Mouse (Mus musculus) hindbrain, embryonic 12.5 days (tissue): ENCODE data around the gene Hydin. TPM values are rescaled to one million over a fixed set of nuclear protein-coding genes. Genes with fewer than 3 reads are reported as not detected.

ENCODE experiments used
- ATAC-seq: fragments of 200-750 bp; cut with Nextera tagmentation; 2 replicates; pipeline ENCODE4 v1.8.0; 2017; ENCODE audit warnings: moderate TSS enrichment; ENCODE audit not compliant: low FRiP score
- H3K27ac ChIP-seq: fragments of 300-500 bp; sonication (generic); 2 replicates; pipeline ENCODE4 v1.5.1; 2016; ENCODE audit warnings: mild to moderate bottlenecking
- H3K27me3 ChIP-seq: fragments of 300-500 bp; sonication (generic); 2 replicates; pipeline ENCODE4 v1.6.1; 2016; ENCODE audit warnings: mild to moderate bottlenecking
- H3K36me3 ChIP-seq: fragments of 300-500 bp; sonication (generic); 2 replicates; pipeline ENCODE4 v1.6.1; 2016; ENCODE audit warnings: mild to moderate bottlenecking
- H3K4me1 ChIP-seq: fragments of 300-500 bp; sonication (generic); 2 replicates; pipeline ENCODE4 v1.6.1; 2016
- H3K4me2 ChIP-seq: fragments of 300-500 bp; sonication (generic); replicated peaks from 2 replicates; pipeline ENCODE4 v1.6.1; 2016; ENCODE audit warnings: mild to moderate bottlenecking
- H3K4me3 ChIP-seq: fragments of 300-500 bp; sonication (generic); 2 replicates; pipeline ENCODE4 v1.5.1; 2016; ENCODE audit warnings: mild to moderate bottlenecking
- H3K9ac ChIP-seq: fragments of 300-500 bp; sonication (generic); 2 replicates; pipeline ENCODE4 v1.6.1; 2016; ENCODE audit warnings: mild to moderate bottlenecking, moderate library complexity
- H3K9me3 ChIP-seq: fragments of 300-500 bp; sonication (generic); replicated peaks from 2 replicates; pipeline ENCODE4 v1.6.1; 2016; ENCODE audit warnings: mild to moderate bottlenecking
- WGBS: fragments of 180-500 bp; shearing (Covaris S2); methylation state at CpG from one replicate; pipeline ENCODE4 v1.1.7; 2016; 5-methylcytosine and 5-hydroxymethylcytosine counted together
- polyA plus RNA-seq: library from polyadenylated mRNA; unstranded; fragments of >200 nt; fragmentation: Nextera tagmentation; extraction: Ambion mirVana; gene quantifications from 2 replicates; pipeline ENCODE4 v1.2.1, GENCODE M21; 2016

Gene Hydin
- polyA plus RNA-seq = 0.30 and 0.40 TPM in 2 replicates

DNA sequence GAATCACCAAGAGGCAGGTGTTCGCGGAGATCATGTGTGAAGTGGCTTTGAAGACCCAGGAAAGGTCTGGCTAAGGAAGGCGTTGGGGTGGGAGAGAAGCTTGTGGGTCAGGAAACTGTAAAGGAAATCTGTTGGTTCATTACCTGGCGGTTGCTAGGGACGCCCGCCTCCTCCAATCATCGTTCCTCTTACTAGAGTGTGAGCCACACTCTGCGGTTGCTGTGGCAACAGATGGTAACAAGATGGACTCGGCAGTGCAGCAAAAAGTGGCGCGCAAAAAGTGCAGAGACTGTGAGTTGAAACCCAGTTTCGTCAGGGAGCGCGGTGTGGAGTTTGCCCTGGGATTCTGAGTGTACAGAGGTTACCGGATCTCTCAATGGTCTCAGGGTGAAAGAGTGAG lies at the start of gene Hydin:
Hydin (plus strand) TSS at position 237 of the 400 bp plus-strand sequence.
- no peaks in the 10 kb centered on the region for H3K36me3 ChIP-seq
- H3K4me2 ChIP-seq = peak within 1 kb of the TSS; percentile 52
- ATAC-seq = peak; percentile 82
- peak within 1 kb of the TSS; percentile 36 for H3K4me3 ChIP-seq
- H3K27ac ChIP-seq = no peak within 1 kb of the TSS
- no peaks in the 10 kb centered on the region for H3K9me3 ChIP-seq
- H3K4me1 ChIP-seq = peaks cover 10% of the 10 kb centered on the region
- 0 out of 2 replicates have a peak, but pooled peaks cover under 1% of the 10 kb centered on the region for H3K27me3 ChIP-seq
- H3K9ac ChIP-seq = no peak within 1 kb of the TSS; the same call in 1 of the 2 replicates
- 0% methylated on average over 15 of the region's 15 CpGs for WGBS

DNA sequence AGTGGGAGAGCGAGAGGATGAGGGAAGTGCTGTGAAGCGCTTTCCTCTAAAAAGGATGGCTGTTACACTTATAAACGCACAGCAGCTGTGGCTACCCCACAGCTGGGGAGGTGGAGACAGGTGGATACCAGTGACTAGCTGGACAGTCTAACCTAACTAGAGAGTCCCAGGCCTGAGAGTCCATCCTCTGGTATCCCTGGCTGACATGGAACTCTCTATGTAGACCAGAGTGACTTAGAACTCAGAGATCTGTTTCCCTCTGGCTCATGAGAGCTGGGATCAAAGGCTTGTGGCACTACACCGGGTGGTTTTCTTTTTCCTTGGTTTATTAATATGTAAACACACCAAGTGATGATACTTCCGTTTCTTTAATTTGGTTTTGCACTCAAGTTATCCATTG lies 49.6 kb upstream of the Hydin start:
- Histone ChIP-seq H3K36me3 (peaks cover 14% of the 10 kb centered on the region), H3K27me3 (no peaks in the 10 kb centered on the region), H3K4me3 (peak overlapping the region; percentile 58), H3K9me3 (no peaks in the 10 kb centered on the region), H3K4me2 (peak overlapping the region; percentile 69), H3K4me1 (peaks cover 13% of the 10 kb centered on the region), H3K9ac (peak overlapping the region; percentile 35; the same call in 1 of the 2 replicates), H3K27ac (0 out of 2 replicates have a peak overlapping the region, but pooled peaks have one; percentile 46)
- peak; percentile 60 for ATAC-seq
- 33% methylated on average over 5 of the region's 5 CpGs for WGBS

DNA sequence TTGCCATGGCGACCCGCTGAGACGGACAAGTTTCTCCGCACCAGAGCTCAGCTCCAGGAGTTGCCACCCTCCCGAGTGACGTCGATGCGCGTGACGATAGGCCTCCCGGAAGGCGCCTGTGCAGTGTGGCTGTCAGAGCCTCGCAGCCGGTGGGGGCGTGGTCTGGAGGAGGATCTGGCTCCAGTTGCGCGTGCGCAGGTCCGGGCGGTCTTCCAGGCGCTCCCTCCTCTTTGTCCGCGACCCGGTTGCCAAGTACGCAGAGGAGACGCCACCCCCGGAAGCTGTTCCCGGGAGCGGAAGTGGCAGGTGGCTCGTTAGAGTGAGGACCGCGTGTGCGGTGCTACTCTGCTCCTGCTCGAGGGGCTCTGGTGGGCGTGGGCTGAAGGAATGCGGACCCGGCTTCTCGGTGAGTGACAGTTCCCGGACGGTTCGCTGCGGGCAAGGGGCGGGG lies 49.1 kb upstream of the Hydin start:
- Histone ChIP-seq H3K27me3 (no peaks in the 10 kb centered on the region), H3K4me1 (peaks cover 13% of the 10 kb centered on the region), H3K4me2 (peak overlapping the region; percentile 69), H3K4me3 (peak overlapping the region; percentile 58), H3K27ac (peak overlapping the region; percentile 46), H3K9ac (peak overlapping the region; percentile 42; the same call in 1 of the 2 replicates), H3K9me3 (no peaks in the 10 kb centered on the region), H3K36me3 (peaks cover 19% of the 10 kb centered on the region)
- under 1% methylated on average over 43 of the region's 43 CpGs for WGBS
- ATAC-seq = peak; percentile 100

DNA sequence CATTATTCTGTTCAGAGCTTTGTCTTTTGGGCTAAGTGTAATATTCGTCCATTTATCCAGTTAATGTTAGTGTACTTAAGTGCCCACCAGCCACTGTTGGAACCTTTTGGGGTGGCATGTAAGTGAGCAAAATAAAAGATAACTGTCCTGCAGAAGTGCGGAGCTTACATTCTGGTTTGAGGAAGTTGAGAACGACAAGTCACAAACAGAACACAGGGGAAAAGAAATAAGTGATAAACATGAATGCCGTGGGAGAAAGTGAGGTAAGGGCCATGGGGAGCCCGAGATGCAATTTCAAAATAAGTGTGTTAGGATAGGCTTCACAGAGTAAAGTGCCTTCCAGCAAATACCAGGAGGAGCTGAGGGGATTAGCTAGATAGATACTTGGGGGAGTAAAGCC lies 48.3 kb upstream of the Hydin start:
- Histone ChIP-seq H3K9me3 (no peaks in the 10 kb centered on the region), H3K4me1 (peaks cover 13% of the 10 kb centered on the region), H3K36me3 (peaks cover 28% of the 10 kb centered on the region), H3K27ac (no peak overlapping the region), H3K27me3 (no peaks in the 10 kb centered on the region), H3K4me3 (peak overlapping the region; percentile 58), H3K4me2 (peak overlapping the region; percentile 69), H3K9ac (peak overlapping the region; percentile 42; the same call in 1 of the 2 replicates)
- no peak for ATAC-seq
- 78% methylated on average over 5 of the region's 5 CpGs for WGBS

DNA sequence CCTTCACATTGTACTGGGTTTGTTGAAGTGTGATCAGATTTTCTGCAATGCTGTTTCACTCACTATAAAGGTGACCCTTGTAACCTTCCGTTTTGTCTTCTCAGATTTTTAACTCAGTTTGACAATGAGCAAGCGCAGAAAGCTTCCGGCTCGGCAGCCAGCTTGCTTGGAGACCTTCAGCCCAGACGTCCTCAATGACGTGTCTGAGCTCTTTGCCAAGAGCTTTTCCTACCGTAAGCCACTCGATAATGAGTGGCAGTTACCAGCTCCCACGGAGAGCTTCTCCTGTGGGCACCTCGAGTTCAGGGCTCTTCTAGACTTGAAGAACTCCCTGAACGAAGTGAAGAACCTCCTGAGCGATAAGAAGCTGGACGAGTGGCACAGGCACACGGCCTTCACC lies 45.8 kb upstream of the Hydin start:
- no peak overlapping the region for H3K27ac ChIP-seq
- ATAC-seq = no peak
- H3K4me3 ChIP-seq = no peak overlapping the region
- peaks cover 13% of the 10 kb centered on the region for H3K4me1 ChIP-seq
- H3K4me2 ChIP-seq = no peak overlapping the region
- no peak overlapping the region for H3K9ac ChIP-seq
- 90% methylated on average over 14 of the region's 14 CpGs for WGBS
- H3K9me3 ChIP-seq = peaks cover 3% of the 10 kb centered on the region; the same call in 1 of the 2 replicates
- H3K27me3 ChIP-seq = no peaks in the 10 kb centered on the region
- H3K36me3 ChIP-seq = peaks cover 34% of the 10 kb centered on the region

DNA sequence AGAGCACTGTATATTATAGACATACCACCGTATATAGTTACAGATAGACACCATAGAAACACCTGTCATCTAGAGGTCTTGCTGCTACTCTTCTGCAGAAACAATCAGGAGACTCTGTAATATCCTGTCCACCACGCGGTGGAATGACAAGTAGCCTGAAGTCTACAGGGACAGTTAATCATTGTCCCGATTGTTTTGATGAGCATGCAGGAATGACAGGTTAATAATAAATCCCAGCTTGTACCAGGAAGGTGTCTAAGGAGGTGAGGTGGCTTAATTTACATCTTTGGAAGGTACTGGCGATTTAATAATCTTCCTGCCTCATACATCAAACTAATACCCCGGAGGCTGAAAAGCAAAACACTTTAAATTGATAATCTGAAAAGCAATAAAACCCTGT lies 36.0 kb upstream of the Hydin start:
- WGBS = 65% methylated on average over 6 of the region's 6 CpGs
- 0 out of 2 replicates have a peak, but pooled peaks have one; percentile 35 for ATAC-seq
- no peak overlapping the region for H3K27ac ChIP-seq
- no peak overlapping the region for H3K4me3 ChIP-seq
- H3K4me1 ChIP-seq = no peaks in the 10 kb centered on the region
- no peak overlapping the region for H3K4me2 ChIP-seq
- no peaks in the 10 kb centered on the region for H3K27me3 ChIP-seq
- H3K9ac ChIP-seq = no peak overlapping the region
- peaks cover 4% of the 10 kb centered on the region; the same call in 1 of the 2 replicates for H3K9me3 ChIP-seq
- H3K36me3 ChIP-seq = 0 out of 2 replicates have a peak, but pooled peaks cover under 1% of the 10 kb centered on the region

DNA sequence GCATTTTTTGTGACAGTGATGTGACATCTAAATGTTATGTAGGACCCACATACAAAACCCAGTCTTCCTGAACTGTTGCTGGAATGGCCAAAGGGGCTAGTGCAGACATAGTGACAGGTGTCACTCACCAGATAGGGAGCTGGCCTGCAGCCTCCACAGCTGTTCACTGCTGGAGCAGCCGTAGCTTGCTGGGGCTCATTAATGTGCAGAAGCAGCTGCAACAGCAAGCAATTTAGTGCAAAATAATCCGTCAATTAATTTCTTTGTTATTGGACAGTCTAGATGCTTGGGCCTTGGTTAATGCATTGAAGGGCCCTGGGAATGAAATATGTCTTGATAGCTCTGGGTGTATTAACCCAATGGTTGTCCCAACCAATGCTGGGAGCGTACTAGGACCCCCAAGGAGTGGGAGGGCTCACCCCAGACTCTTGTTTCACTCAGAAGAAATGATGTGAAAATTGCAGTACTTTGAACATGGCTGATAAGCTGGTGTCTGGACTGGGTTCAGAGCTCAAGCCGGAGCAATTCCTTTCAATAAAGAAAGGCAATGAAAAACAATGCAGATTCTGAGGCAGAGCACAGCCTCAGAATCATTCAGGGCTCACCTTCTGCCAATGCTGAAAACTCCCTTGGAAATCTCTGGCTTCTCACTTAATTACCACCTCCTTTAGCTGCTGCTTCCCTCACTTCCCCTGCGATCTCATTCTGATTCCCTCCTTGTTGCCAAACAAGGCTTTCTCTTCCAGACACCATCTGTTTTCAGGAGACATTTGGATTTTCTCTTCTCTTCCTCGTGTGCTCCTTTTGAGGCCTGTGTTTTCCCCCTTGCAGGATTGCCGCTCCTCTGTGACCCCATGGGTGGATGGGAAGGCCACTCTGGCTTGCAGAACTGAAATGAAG lies 24.2 kb upstream of the Hydin start:
- 47% methylated on average over 7 of the region's 7 CpGs for WGBS
- H3K27ac ChIP-seq = peak overlapping the region; percentile 55
- H3K27me3 ChIP-seq = no peaks in the 10 kb centered on the region
- 0 out of 2 replicates have a peak, but pooled peaks have one; percentile 26 for ATAC-seq
- no peak overlapping the region for H3K4me2 ChIP-seq
- no peaks in the 10 kb centered on the region for H3K36me3 ChIP-seq
- no peak overlapping the region for H3K4me3 ChIP-seq
- no peaks in the 10 kb centered on the region; the same call in 1 of the 2 replicates for H3K4me1 ChIP-seq
- no peak overlapping the region for H3K9ac ChIP-seq
- no peaks in the 10 kb centered on the region for H3K9me3 ChIP-seq

DNA sequence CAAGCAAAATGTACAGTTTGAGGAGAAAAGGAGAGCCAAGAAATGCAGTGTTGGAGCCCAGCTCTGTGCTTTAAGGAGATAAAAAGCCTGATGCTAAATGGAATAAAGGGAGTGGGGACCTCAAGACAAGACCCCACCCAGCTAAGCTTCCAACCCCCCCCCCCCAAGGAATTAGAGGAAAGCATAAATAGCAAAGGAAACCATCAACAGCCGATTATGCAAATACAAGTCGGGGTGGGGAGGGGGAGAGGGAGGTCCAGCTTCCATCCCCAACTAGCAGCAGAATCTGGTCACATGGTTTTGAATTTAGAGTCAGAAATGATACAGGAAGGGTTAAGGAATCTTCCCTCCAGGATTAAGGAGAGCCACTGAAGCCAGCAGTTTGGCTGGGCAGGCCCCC lies 22.2 kb upstream of the Hydin start:
- no peak overlapping the region for H3K4me3 ChIP-seq
- no peaks in the 10 kb centered on the region for H3K27me3 ChIP-seq
- H3K4me1 ChIP-seq = no peaks in the 10 kb centered on the region; the same call in 1 of the 2 replicates
- WGBS = 52% methylated on average over 2 of the region's 2 CpGs
- no peak overlapping the region for H3K4me2 ChIP-seq
- H3K9me3 ChIP-seq = no peaks in the 10 kb centered on the region
- no peaks in the 10 kb centered on the region for H3K36me3 ChIP-seq
- ATAC-seq = no peak
- no peak overlapping the region for H3K9ac ChIP-seq
- no peak overlapping the region for H3K27ac ChIP-seq

DNA sequence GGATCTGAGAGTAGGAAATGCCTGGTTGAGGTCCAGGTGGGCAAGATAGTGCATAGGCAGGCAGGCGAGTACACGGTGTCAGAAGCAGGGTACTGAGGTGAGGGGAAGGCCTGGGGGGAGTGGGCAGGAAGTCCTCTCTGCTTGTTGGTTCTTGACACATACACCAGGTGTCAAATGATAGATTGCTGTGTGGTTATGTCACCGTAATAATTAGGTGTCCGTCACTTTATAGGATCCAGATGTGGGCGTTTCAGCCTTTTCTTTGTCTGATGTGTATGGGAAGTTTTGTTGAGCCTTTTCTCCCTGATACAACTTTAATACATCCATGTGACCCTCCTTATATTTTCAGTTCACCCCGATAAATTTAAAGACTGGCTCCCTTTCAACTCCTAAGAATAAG lies 19.5 kb upstream of the Hydin start:
- Histone ChIP-seq H3K27me3 (no peaks in the 10 kb centered on the region), H3K27ac (no peak overlapping the region), H3K4me2 (no peak overlapping the region), H3K9me3 (no peaks in the 10 kb centered on the region), H3K36me3 (no peaks in the 10 kb centered on the region), H3K4me3 (no peak overlapping the region), H3K9ac (no peak overlapping the region), H3K4me1 (no peaks in the 10 kb centered on the region; the same call in 1 of the 2 replicates)
- WGBS = 77% methylated on average over 6 of the region's 6 CpGs
- no peak for ATAC-seq

DNA sequence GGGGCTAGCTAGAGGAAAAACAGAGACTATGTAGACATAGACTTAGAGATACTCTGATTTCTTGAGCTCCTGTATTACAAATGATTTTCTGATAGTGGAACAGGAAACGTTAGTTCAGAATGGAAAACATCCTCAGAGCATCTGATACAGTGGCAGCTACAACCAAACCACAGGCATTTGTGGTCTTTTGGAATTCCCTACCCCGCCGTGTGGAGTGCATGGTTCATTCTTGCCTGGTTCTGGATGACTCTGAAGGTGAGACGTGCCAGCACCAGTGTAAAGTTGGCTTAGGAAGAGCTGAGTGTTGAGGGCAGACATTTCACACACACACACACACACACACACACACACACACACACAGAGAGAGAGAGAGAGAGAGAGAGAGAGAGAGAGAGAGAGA lies 12.8 kb upstream of the Hydin start:
- 80% methylated on average over 4 of the region's 4 CpGs for WGBS
- Histone ChIP-seq H3K36me3 (no peaks in the 10 kb centered on the region), H3K4me3 (no peak overlapping the region), H3K27me3 (no peaks in the 10 kb centered on the region), H3K27ac (no peak overlapping the region), H3K9ac (no peak overlapping the region), H3K4me1 (no peaks in the 10 kb centered on the region), H3K4me2 (no peak overlapping the region), H3K9me3 (no peaks in the 10 kb centered on the region)
- no peak for ATAC-seq

DNA sequence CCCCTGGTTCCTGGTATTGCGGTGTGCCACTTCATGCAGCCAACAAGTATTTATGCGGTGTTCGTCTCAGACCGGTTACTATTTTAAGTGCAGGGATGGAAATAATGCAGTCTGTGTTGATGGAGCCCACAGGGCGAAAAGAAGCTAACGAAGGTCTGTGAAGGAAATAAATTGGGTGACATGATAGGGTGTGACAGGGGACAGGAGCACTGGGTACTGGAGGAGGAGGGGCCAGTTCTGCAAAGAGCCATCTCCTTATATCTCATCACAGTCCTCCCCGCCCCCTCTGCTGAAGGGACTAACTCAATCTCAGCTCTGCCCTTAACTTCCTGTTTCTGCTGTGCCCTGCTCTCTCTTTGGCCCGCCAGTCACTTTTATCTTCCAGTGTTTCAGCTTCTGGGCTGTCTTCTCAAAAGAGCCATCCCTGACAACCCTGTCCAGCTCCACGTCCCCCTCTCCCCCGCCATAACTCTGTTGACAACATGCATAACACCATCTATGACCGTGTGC lies 926 bp upstream of the Hydin start:
- no peak overlapping the region for H3K27ac ChIP-seq
- no peak for ATAC-seq
- 69% methylated on average over 11 of the region's 11 CpGs for WGBS
- H3K9me3 ChIP-seq = no peaks in the 10 kb centered on the region
- no peaks in the 10 kb centered on the region for H3K36me3 ChIP-seq
- H3K4me3 ChIP-seq = no peak overlapping the region
- 0 out of 2 replicates have a peak, but pooled peaks cover 5% of the 10 kb centered on the region for H3K27me3 ChIP-seq
- peaks cover 10% of the 10 kb centered on the region for H3K4me1 ChIP-seq
- no peak overlapping the region for H3K9ac ChIP-seq
- no peak overlapping the region for H3K4me2 ChIP-seq

DNA sequence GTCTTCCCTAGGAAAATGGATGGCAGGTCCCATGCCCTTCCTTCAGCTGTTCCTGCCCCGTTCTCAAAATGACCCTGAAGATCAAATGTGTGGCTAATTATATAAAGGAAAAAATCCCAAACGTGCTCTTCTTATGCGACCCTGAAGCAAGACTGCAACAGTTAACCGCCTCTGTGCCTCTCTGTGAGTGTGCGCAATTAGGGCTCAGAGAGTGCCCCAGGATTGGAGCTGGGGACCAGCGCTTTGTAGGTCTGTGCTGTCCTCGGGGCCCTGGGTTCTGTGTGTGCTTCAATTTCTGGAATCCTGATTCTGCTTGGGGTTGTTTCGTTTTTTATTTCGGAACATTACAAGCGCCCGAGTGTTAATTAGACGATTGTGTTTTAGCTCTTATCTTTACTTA lies 491 bp downstream of the Hydin start:
- Histone ChIP-seq H3K4me2 (peak overlapping the region; percentile 52), H3K4me3 (peak overlapping the region; percentile 36), H3K4me1 (peaks cover 10% of the 10 kb centered on the region), H3K27me3 (no peaks in the 10 kb centered on the region), H3K36me3 (no peaks in the 10 kb centered on the region), H3K27ac (no peak overlapping the region), H3K9ac (no peak overlapping the region; the same call in 1 of the 2 replicates), H3K9me3 (no peaks in the 10 kb centered on the region)
- ATAC-seq = no peak
- WGBS = 14% methylated on average over 12 of the region's 12 CpGs
